Mouse (Mus musculus) T-helper 2 cell (primary cell): Measurements from ENCODE around the gene Senp2.
"Not testable (repeated sequence)": the region's sequence is repeated elsewhere in the genome, so short reads cannot be mapped to it uniquely, and the experiment has no call there.

Source experiments
- in situ Hi-C: fragments of 300-600 bp; cut with MboI, MseI; formaldehyde crosslinking; loops from one replicate; pipeline ENCODE4 v1.15.1; 2025; ENCODE audit warnings: high pct_unique_total_duplicates

The Senp2 gene

GRCm38 (mm10) chr16:22009099-22009584, at the start of gene Senp2:
Gene Senp2 (plus strand): TSS chr16:22009484.
- in situ Hi-C loops = loop anchor here (5.0 kb wide), 1 partner anchor 57 kb away; no protein-coding TSS in a partner anchor

- in situ Hi-C loops = no loop called here
These were observed 43.7 kb upstream of the Senp2 start for GRCm38 (mm10) chr16:21965576-21965975.

- in situ Hi-C loops = no loop called here
These were observed 39.4 kb upstream of the Senp2 start for GRCm38 (mm10) chr16:21969874-21970273.

- in situ Hi-C loops = no loop called here
These were observed 38.7 kb upstream of the Senp2 start for GRCm38 (mm10) chr16:21970536-21970935.

GRCm38 (mm10) chr16:21971446-21971845, 37.8 kb upstream of the Senp2 start:
- in situ Hi-C loops = no loop called here

- in situ Hi-C loops = no loop called here
These were observed 33.1 kb upstream of the Senp2 start for GRCm38 (mm10) chr16:21976203-21976602.

GRCm38 (mm10) chr16:21977347-21977746, 31.9 kb upstream of the Senp2 start:
- in situ Hi-C loops = no loop called here

GRCm38 (mm10) chr16:21983146-21983545, 26.1 kb upstream of the Senp2 start:
- in situ Hi-C loops = no loop called here

GRCm38 (mm10) chr16:21983581-21983980, 25.7 kb upstream of the Senp2 start:
- in situ Hi-C loops = no loop called here

GRCm38 (mm10) chr16:21984091-21984490, 25.2 kb upstream of the Senp2 start:
- in situ Hi-C loops = no loop called here

GRCm38 (mm10) chr16:21986191-21986590, 23.1 kb upstream of the Senp2 start:
- in situ Hi-C loops = no loop called here

- in situ Hi-C loops = no loop called here
These were observed 21.3 kb upstream of the Senp2 start for GRCm38 (mm10) chr16:21987956-21988355.

- in situ Hi-C loops = not testable (repeated sequence)
These were observed 18.4 kb upstream of the Senp2 start for GRCm38 (mm10) chr16:21990893-21991292.

GRCm38 (mm10) chr16:21991774-21992173, 17.5 kb upstream of the Senp2 start:
- in situ Hi-C loops = no loop called here

- in situ Hi-C loops = no loop called here
These were observed 14.0 kb upstream of the Senp2 start, which contains the start of gene Liph for GRCm38 (mm10) chr16:21995304-21995703. Gene Liph (minus strand): TSS chr16:21995663.

- in situ Hi-C loops = no loop called here
These were observed 12.9 kb upstream of the Senp2 start for GRCm38 (mm10) chr16:21996402-21996801.

GRCm38 (mm10) chr16:21996881-21997641, 12.2 kb upstream of the Senp2 start:
- in situ Hi-C loops = no loop called here

GRCm38 (mm10) chr16:21998061-21998460, 11.2 kb upstream of the Senp2 start:
- in situ Hi-C loops = no loop called here

- in situ Hi-C loops = loop anchor here (5.0 kb wide), 1 partner anchor 153 kb away; no protein-coding TSS in a partner anchor
These were observed 9.2 kb upstream of the Senp2 start for GRCm38 (mm10) chr16:21999941-22000690.

- in situ Hi-C loops = loop anchor here (5.0 kb wide), 1 partner anchor 154 kb away; no protein-coding TSS in a partner anchor
These were observed 8.1 kb upstream of the Senp2 start for GRCm38 (mm10) chr16:22001172-22001571.

- in situ Hi-C loops = loop anchor here (5.0 kb wide), 1 partner anchor 154 kb away; no protein-coding TSS in a partner anchor
These were observed 7.7 kb upstream of the Senp2 start for GRCm38 (mm10) chr16:22001606-22002005.

- in situ Hi-C loops = loop anchor here (5.0 kb wide), 1 partner anchor 57 kb away; no protein-coding TSS in a partner anchor
These were observed 312 bp downstream of the Senp2 start for GRCm38 (mm10) chr16:22009596-22009995.
